Mouse (Mus musculus) C2C12 (cell line): ENCODE measurements at regions not wholly inside any gene's neighbourhood (a gene's known extent, or its start where the extent isn't known, plus 50 kb on each side); places are given as distances from the start of the nearest gene placed in this dataset.

Source experiments
- CEBPB ChIP-seq: IDR thresholded peaks from one replicate; pipeline ENCODE4 v1.6.1; 2011; ENCODE audit warnings: low read depth, mild to moderate bottlenecking, control low read depth, moderate library complexity
- CTCF ChIP-seq: IDR thresholded peaks from one replicate; pipeline ENCODE4 v1.5.1; 2011; ENCODE audit not compliant: control insufficient read depth, insufficient read depth, insufficient read length
- MAX ChIP-seq: IDR thresholded peaks from one replicate; pipeline ENCODE4 v1.6.1; 2011; ENCODE audit warnings: mild to moderate bottlenecking, control low read depth
- MYOD1 ChIP-seq: IDR thresholded peaks from one replicate; pipeline ENCODE4 v1.6.1; 2011; ENCODE audit warnings: low read depth; ENCODE audit not compliant: control insufficient read depth, insufficient read length
- MYOG ChIP-seq: IDR thresholded peaks from one replicate; pipeline ENCODE4 v1.6.1; 2011; ENCODE audit not compliant: control insufficient read depth, insufficient read length; ENCODE audit errors: extremely low read depth
- USF1 ChIP-seq: IDR thresholded peaks from one replicate; pipeline ENCODE4 v1.6.1; 2011; ENCODE audit warnings: low read depth, mild to moderate bottlenecking, control low read depth, moderate library complexity

DNA sequence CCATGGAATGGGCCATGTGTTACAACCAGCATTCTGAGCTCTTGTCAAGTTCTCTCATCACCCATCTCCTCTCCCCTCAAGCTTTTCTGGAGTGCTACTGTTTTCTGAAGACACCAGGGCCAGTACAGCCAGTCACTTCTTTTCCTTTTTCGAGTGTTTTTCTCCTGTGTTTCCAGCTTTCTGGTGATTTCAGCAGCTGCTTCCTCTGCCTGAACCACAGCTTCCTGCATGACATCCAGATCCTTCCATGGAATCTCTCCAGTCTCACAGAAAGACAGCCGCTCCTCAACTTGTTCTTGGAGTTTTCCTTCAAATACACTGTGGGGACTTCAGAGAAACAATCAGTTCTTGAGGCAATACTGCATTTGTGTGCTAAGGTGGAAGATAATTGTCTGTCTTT lies 314.3 kb downstream of the Gja1 start:
- TF ChIP-seq CTCF: no peak
- no peak for TF ChIP-seq USF1
- no peak for TF ChIP-seq MYOD1
- TF ChIP-seq MYOG: no peak
- TF ChIP-seq MAX: no peak
- TF ChIP-seq CEBPB: no peak
